ENCODE assay signal across 9 mouse cellular contexts in genomic region chr3:100821276-100821675, GRCm38 (mm10). TPM values are rescaled to one million over a fixed set of nuclear protein-coding genes. Genes with fewer than 3 reads are reported as not detected.
A peak's percentile ranks its signal among the peaks of the same experiment; 100 is the strongest.
DNase-seq lines count a peak whose midpoint lies in the region; ATAC-seq lines count a peak whose summit lies in the region.
"Had no signal": no experiment of that assay in that cellular context is flagged by ENCODE, and none has a peak within 500 bp of the region (broad histone marks: within the 10 kb centered on the region; RNA-seq: fewer than 3 reads in every experiment).

No protein-coding gene starts in this region.

- H3K4me3 ChIP-seq in kidney, embryonic 14.5 days (ENCODE audit: low read length), result no peak overlapping the region
- no peak overlapping the region for H3K4me3 ChIP-seq in forebrain, embryonic 15.5 days

- H3K4me1 ChIP-seq in kidney, embryonic 14.5 days (ENCODE audit: control insufficient read depth, insufficient read depth, low read length), result 0 out of 2 replicates have a peak, but pooled peaks cover 6% of the 10 kb centered on the region
- H3K4me1 ChIP-seq in forebrain, embryonic 15.5 days, result no peaks in the 10 kb centered on the region

- no peak overlapping the region for H3K4me2 ChIP-seq in kidney, embryonic 14.5 days (replicated peaks; ENCODE audit: low read depth, low read length)
- H3K4me2 ChIP-seq in forebrain, embryonic 15.5 days (replicated peaks), result no peak overlapping the region

- H3K27ac ChIP-seq in kidney, embryonic 14.5 days (ENCODE audit: low read depth, low read length), result peak overlapping the region; percentile 62; the same call in 1 of the 2 replicates
- no peak overlapping the region for H3K27ac ChIP-seq in forebrain, embryonic 15.5 days (replicated peaks)

- no peaks in the 10 kb centered on the region for H3K9me3 ChIP-seq in kidney, embryonic 14.5 days (ENCODE audit: control insufficient read depth, low read length)
- no peaks in the 10 kb centered on the region for H3K9me3 ChIP-seq in forebrain, embryonic 15.5 days

- DNase-seq in kidney, adult 8-10 months, result no peak
- DNase-seq in lung, postnatal 10 days, result peak; percentile 13
- no peak for DNase-seq in adrenal gland, adult 8-10 months
- no peak for DNase-seq in frontal cortex, postnatal 10 days (ENCODE audit: low spot score in 2 of 2)
- no peak for DNase-seq in cerebellum, adult 11-12 months

- peak; percentile 67 for ATAC-seq in kidney, embryonic 14.5 days (ENCODE audit: low FRiP score, low TSS enrichment)
- ATAC-seq in CD4-positive, CD25-positive, alpha-beta regulatory T cell, adult 4 months, result peak; percentile 18
- peak; percentile 77 for ATAC-seq in forebrain, embryonic 15.5 days (replicated peaks)

- no peaks in the 10 kb centered on the region; the same call in 1 of the 2 replicates for H3K27me3 ChIP-seq in kidney, embryonic 14.5 days (ENCODE audit: control insufficient read depth, insufficient read depth, low read length)
- H3K27me3 ChIP-seq in forebrain, embryonic 15.5 days, result no peaks in the 10 kb centered on the region

- no peak overlapping the region for H3K9ac ChIP-seq in kidney, embryonic 14.5 days (ENCODE audit: low read depth, low read length)
- no peak overlapping the region for H3K9ac ChIP-seq in forebrain, embryonic 15.5 days (replicated peaks)

- H3K36me3 ChIP-seq in kidney, embryonic 14.5 days (ENCODE audit: control insufficient read depth, insufficient read depth, low read length), result no peaks in the 10 kb centered on the region
- no peaks in the 10 kb centered on the region for H3K36me3 ChIP-seq in forebrain, embryonic 15.5 days

- WGBS in kidney, embryonic 14.5 days, result 28% methylated on average over 2 of the region's 2 CpGs
- WGBS in forebrain, embryonic 15.5 days, result 58% methylated on average over 2 of the region's 2 CpGs

RNA-seq across cellular contexts. Expression of gene Vtcn1, which starts 4.0 kb away (rescaled TPM):
- 0.34 and 0.50 TPM in 2 replicates for polyA plus RNA-seq in kidney, embryonic 14.5 days (2014; fragmentation: Nextera tagmentation; extraction: Ambion mirVana)
- not detected for polyA plus RNA-seq in CD4-positive, CD25-positive, alpha-beta regulatory T cell, adult 4 months (2017; shearing (Covaris generic))
- not detected in 2 replicates for polyA plus RNA-seq in forebrain, embryonic 15.5 days (2015; fragmentation: Nextera tagmentation; extraction: Ambion mirVana)
- total RNA-seq in adrenal gland, adult 8-10 months (2022), result under 1 TPM in 2 of 4 experiments, not detected in 2; 0.10 to 0.20 TPM
- total RNA-seq: layer of hippocampus, adult 18-20 months had no signal

Comparison
In these comparisons a context has a peak if more than half of its experiments do, and no peak if none do; other contexts are left out.
1. ATAC-seq: peak in every context shown above with its lines; median percentile 77 in forebrain, embryonic 15.5 days; 67 in kidney, embryonic 14.5 days; 18 in CD4-positive, CD25-positive, alpha-beta regulatory T cell, adult 4 months.